Mouse (Mus musculus) adrenal gland, postnatal 36 days (tissue): ENCODE results near the gene Pnpo. TPM values are rescaled to one million over a fixed set of nuclear protein-coding genes. Genes with fewer than 3 reads are reported as not detected.

Experiments
- DNase-seq, 2 experiments: peaks; one replicate each; pipeline ENCODE4 v3.0.0; 2021; ENCODE audit warnings: mixed read lengths in 1 of 2
- total RNA-seq, 2 experiments: library from RNA; stranded (reverse); gene quantifications; 2 replicates each; pipeline ENCODE4 v1.2.3; 2021

Pnpo gene
- total RNA-seq, 2 experiments from 2014 or later: 29.6 to 34.2 TPM

- no peak for DNase-seq
Observed at GRCm38 (mm10) chr11:96906431-96907161, 37.2 kb downstream of the Pnpo start.

- DNase-seq: peak; percentile 30 to 55
Observed at GRCm38 (mm10) chr11:96902639-96903635, 40.8 kb downstream of the Pnpo start.

- DNase-seq: no peak
Observed at GRCm38 (mm10) chr11:96901332-96901731, 42.5 kb downstream of the Pnpo start.

GRCm38 (mm10) chr11:96899449-96900306, 44.1 kb downstream of the Pnpo start:
- DNase-seq: no peak

GRCm38 (mm10) chr11:96895886-96896285, 47.9 kb downstream of the Pnpo start:
- DNase-seq: no peak

- DNase-seq: no peak
Observed at GRCm38 (mm10) chr11:96893203-96893842, 50.5 kb downstream of the Pnpo start.

- DNase-seq: no peak
Observed at GRCm38 (mm10) chr11:96891784-96892527, 51.8 kb downstream of the Pnpo start.

Other genes with a start within 250 kb of the Pnpo start
- gene Snx11, start 166.4 kb downstream of the Pnpo start, total RNA-seq: 10 to 100 TPM; 21.1 to 35.0 TPM
- 10 to 100 TPM; 77.2 to 78.2 TPM for gene Cbx1, start 154.9 kb downstream of the Pnpo start, total RNA-seq
- 100 to 1,000 TPM; 526 to 605 TPM for gene Nfe2l1, start 114.0 kb downstream of the Pnpo start, total RNA-seq
- gene Copz2, start 94.1 kb downstream of the Pnpo start, total RNA-seq: 10 to 100 TPM; 57.4 to 63.3 TPM
- gene Cdk5rap3, start 27.5 kb downstream of the Pnpo start, total RNA-seq: 10 to 100 TPM; 44.1 to 58.8 TPM
- gene Prr15l, start 15.9 kb downstream of the Pnpo start, total RNA-seq: under 1 TPM; 0.16 to 0.66 TPM
- 10 to 100 TPM; 14.5 to 16.6 TPM for gene Sp2, start 39.0 kb upstream of the Pnpo start, total RNA-seq
- gene Sp6, start 69.4 kb upstream of the Pnpo start, total RNA-seq: under 1 TPM; 0.16 to 0.23 TPM
- gene Scrn2, start 86.0 kb upstream of the Pnpo start, total RNA-seq: 10 to 100 TPM; 15.7 to 18.8 TPM
- gene Lrrc46, start 97.4 kb upstream of the Pnpo start, total RNA-seq: 1 to 10 TPM; 1.3 TPM
- 100 to 1,000 TPM; 131 to 141 TPM for gene Mrpl10, start 97.6 kb upstream of the Pnpo start, total RNA-seq
- gene Osbpl7, start 106.6 kb upstream of the Pnpo start, total RNA-seq: 1 to 10 TPM; 7.8 to 9.1 TPM
- gene Tbx21, start 171.3 kb upstream of the Pnpo start, total RNA-seq: under 1 TPM; 0.23 to 0.33 TPM
- gene Tbkbp1, start 207.5 kb upstream of the Pnpo start, total RNA-seq: 10 to 100 TPM; 10.6 to 12.8 TPM
- 100 to 1,000 TPM; 112 to 138 TPM for gene Kpnb1, start 243.9 kb upstream of the Pnpo start, total RNA-seq